Mouse (Mus musculus): ENCODE measurements around the gene Srxn1. TPM values are rescaled to one million over a fixed set of nuclear protein-coding genes. Genes with fewer than 3 reads are reported as not detected.
A peak's percentile ranks its signal among the peaks of the same experiment; 100 is the strongest.

The Srxn1 gene
- polyA plus RNA-seq, 1 experiment from 2014 or later = 18.7 TPM

DNA sequence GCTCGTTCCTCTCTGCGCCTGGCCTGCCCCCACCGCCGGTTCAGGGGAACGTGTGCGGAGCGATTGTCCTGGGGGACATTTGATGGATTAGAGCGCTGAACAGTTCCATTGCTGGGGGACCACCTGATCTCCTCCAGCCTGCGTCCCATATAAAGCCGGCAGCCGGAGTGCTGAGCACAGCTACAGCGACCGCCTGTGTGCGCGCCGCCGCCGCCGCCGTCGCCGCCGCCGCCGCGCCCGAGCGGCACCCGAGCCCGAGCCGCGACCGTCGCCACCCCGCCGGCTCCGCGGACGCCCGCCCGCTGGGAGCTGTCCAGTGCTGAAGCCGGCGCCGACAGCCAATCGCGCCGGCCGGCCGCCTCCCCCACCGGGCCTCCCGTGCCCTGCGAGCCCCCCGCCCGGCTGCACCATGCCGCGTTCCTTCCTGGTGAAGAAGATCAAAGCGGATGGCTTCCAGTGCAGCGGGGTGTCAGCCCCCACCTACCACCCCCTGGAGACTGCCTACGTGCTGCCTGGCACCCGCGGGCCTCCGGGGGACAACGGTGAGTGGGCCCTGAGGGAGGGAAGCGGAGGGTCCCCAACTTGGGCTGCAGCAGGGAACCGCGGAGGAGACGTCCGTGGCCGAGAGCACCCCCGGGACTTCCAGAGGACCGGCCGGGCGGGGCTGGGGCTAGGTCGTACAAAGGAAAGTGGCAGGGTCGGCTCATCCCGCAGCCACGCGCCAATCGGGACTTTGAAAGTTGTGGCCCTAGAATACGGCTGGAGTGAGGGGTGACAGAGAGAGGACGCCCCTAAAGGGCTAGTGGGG lies 23.5 kb upstream of the Srxn1 start:
- peaks cover 73% of the 10 kb centered on the region for H3K4me1 ChIP-seq (replicated peaks)
- peak overlapping the region; percentile 70 for H3K4me3 ChIP-seq
- H3K27me3 ChIP-seq (ENCODE audit: insufficient read depth, poor library complexity, severe bottlenecking) = peaks cover 89% of the 10 kb centered on the region
- peak overlapping the region; percentile 93 for H3K27ac ChIP-seq
- H3K36me3 ChIP-seq = peaks cover 5% of the 10 kb centered on the region; the same call in 1 of the 2 replicates
- WGBS = under 1% methylated on average over 81 of the region's 81 CpGs
- peak; percentile 79 for DNase-seq (ENCODE audit: low spot score)
- no peaks in the 10 kb centered on the region for H3K9me3 ChIP-seq

- 18% methylated on average over 7 of the region's 7 CpGs for WGBS
- Histone ChIP-seq H3K27ac (peak overlapping the region; percentile 93), H3K4me3 (peak overlapping the region; percentile 70), H3K9me3 (no peaks in the 10 kb centered on the region), H3K36me3 (peaks cover 9% of the 10 kb centered on the region; the same call in 1 of the 2 replicates), H3K27me3 (ENCODE audit: insufficient read depth, poor library complexity, severe bottlenecking) (peaks cover 88% of the 10 kb centered on the region), H3K4me1 (replicated peaks) (peaks cover 75% of the 10 kb centered on the region)
- no peak for DNase-seq (ENCODE audit: low spot score)
Measured at GRCm38 (mm10) chr2:152082456-152083285, 22.6 kb upstream of the Srxn1 start.

GRCm38 (mm10) chr2:152083411-152083810 lies 21.9 kb upstream of the Srxn1 start:
- Histone ChIP-seq H3K36me3 (peaks cover 14% of the 10 kb centered on the region; the same call in 1 of the 2 replicates), H3K9me3 (no peaks in the 10 kb centered on the region), H3K27ac (peak overlapping the region; percentile 93), H3K4me1 (replicated peaks) (peaks cover 80% of the 10 kb centered on the region), H3K27me3 (ENCODE audit: insufficient read depth, poor library complexity, severe bottlenecking) (peaks cover 88% of the 10 kb centered on the region), H3K4me3 (peak overlapping the region; percentile 70)
- no peak for DNase-seq (ENCODE audit: low spot score)
- 57% methylated on average over 4 of the region's 4 CpGs for WGBS

DNA sequence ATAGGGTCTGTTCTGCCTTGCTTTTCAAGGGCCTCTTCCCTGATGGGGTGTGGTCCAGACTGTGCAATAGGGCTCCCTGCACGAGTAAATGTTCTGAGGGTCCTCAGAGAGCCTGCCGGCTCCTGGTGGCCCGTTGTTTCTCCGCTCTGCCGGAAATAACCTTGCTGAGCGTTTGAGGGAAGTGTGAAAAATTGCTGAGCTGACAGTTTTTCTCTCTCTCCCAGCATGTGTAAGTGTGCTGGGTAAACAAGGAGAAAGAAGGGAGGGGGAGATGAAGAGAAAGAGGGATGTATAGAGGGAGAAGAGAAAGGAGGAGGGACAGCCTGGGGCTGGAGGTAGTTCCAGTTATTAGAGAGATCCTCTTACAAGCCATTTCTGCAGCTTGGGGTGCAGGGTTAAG lies 21.0 kb upstream of the Srxn1 start:
- peaks cover 20% of the 10 kb centered on the region; the same call in 1 of the 2 replicates for H3K36me3 ChIP-seq
- DNase-seq (ENCODE audit: low spot score) = no peak
- H3K9me3 ChIP-seq = no peaks in the 10 kb centered on the region
- H3K27me3 ChIP-seq (ENCODE audit: insufficient read depth, poor library complexity, severe bottlenecking) = peaks cover 85% of the 10 kb centered on the region
- H3K4me1 ChIP-seq (replicated peaks) = peaks cover 81% of the 10 kb centered on the region
- 44% methylated on average over 6 of the region's 6 CpGs for WGBS
- peak overlapping the region; percentile 70 for H3K4me3 ChIP-seq
- H3K27ac ChIP-seq = peak overlapping the region; percentile 93; the same call in 1 of the 2 replicates

DNA sequence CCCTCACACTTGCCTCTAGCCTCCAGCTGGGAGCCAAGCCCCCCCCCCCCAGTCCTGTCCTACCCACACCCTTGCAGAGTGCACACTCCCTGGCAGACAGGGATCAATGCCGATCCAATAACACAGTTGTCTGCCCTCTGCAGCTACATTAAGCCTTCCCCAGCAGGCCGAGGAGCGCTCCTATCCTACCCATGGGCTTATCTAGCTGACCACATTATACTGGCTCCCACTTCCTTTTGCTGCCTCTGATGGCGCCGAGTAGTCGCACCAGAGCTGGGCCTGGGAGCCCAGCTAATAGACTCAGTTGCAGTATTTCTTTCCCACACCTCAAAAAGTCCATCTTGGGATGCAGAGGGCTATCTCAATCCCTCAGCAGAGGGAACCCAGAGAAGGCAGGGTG lies 19.9 kb upstream of the Srxn1 start:
- Histone ChIP-seq H3K36me3 (peaks cover 28% of the 10 kb centered on the region; the same call in 1 of the 2 replicates), H3K27me3 (ENCODE audit: insufficient read depth, poor library complexity, severe bottlenecking) (peaks cover 86% of the 10 kb centered on the region), H3K4me3 (peak overlapping the region; percentile 70), H3K27ac (0 out of 2 replicates have a peak overlapping the region, but pooled peaks have one; percentile 93), H3K4me1 (replicated peaks) (peaks cover 74% of the 10 kb centered on the region), H3K9me3 (no peaks in the 10 kb centered on the region)
- WGBS = 83% methylated on average over 6 of the region's 6 CpGs
- no peak for DNase-seq (ENCODE audit: low spot score)

DNA sequence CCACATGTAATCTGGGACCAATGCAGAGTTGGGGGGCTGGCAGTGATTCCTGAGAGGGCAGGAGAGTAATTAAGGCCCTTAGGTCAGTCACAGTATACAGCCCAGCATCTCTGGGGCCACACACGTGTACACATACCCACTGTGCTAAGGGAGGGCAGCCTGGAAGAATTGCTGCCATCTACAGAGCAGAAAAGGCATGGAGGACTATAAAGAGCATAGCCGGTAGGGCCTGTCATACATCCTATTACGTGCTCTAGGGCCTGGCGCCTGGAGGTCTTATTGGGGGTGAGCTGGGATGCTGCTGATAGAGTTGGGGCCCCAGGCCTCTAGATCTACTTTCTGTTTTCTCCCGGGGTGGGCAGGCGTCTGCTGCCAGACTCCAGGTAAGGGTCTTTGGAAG lies 18.9 kb upstream of the Srxn1 start:
- Histone ChIP-seq H3K36me3 (peaks cover 28% of the 10 kb centered on the region; the same call in 1 of the 2 replicates), H3K4me1 (replicated peaks) (peaks cover 74% of the 10 kb centered on the region), H3K4me3 (peak overlapping the region; percentile 16; the same call in 1 of the 2 replicates), H3K9me3 (no peaks in the 10 kb centered on the region), H3K27me3 (ENCODE audit: insufficient read depth, poor library complexity, severe bottlenecking) (peaks cover 85% of the 10 kb centered on the region), H3K27ac (no peak overlapping the region)
- DNase-seq (ENCODE audit: low spot score) = no peak
- WGBS = 79% methylated on average over 6 of the region's 6 CpGs

DNA sequence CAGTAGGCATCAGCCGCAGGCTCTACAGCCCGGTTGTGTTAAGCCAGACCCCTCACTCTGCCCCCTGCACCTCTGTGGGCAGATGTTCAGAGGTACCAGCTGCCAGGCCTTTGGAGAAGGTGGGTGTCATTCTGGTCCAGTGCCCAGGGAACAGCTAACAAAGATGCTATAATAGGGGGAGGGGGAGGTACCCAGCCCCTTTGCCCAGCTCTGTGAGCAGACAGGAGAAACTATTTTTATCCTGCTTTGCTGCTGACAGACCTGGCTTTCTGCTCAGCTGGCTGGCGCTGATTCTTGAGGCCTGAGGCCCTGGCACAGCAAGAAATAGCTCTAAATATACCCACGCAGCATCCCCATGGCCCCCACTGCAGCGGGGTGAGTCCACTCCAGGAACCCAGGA lies 18.2 kb upstream of the Srxn1 start:
- Histone ChIP-seq H3K27ac (0 out of 2 replicates have a peak overlapping the region, but pooled peaks have one; percentile 23), H3K27me3 (ENCODE audit: insufficient read depth, poor library complexity, severe bottlenecking) (peaks cover 85% of the 10 kb centered on the region), H3K4me1 (replicated peaks) (peaks cover 72% of the 10 kb centered on the region), H3K9me3 (no peaks in the 10 kb centered on the region), H3K4me3 (peak overlapping the region; percentile 3; the same call in 1 of the 2 replicates), H3K36me3 (peaks cover 28% of the 10 kb centered on the region; the same call in 1 of the 2 replicates)
- 84% methylated on average over 5 of the region's 5 CpGs for WGBS
- DNase-seq (ENCODE audit: low spot score) = no peak

DNA sequence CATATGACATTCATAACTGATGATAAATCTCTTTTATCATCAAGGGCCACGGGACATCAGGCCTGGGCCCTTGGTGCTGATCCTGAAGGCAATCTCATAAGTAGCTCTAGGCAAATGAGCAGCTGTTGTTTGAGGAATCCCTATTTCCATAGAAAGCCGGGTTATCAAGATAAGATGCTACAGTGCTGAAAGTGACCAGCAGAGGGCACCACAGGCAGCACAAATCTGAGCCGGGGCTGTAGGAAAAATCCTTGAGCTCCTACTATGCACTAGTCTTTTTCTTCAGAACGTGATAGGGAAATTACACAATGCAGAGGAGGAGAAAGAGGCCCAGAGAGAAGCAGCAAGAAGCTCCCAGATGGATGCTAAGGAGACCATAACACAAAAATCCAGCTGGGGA lies 16.2 kb upstream of the Srxn1 start:
- WGBS = 9% methylated on average over 4 of the region's 4 CpGs
- H3K27me3 ChIP-seq (ENCODE audit: insufficient read depth, poor library complexity, severe bottlenecking) = peaks cover 85% of the 10 kb centered on the region
- peaks cover 78% of the 10 kb centered on the region for H3K4me1 ChIP-seq (replicated peaks)
- no peak overlapping the region for H3K27ac ChIP-seq
- peak; percentile 52 for DNase-seq (ENCODE audit: low spot score)
- no peak overlapping the region for H3K4me3 ChIP-seq
- no peaks in the 10 kb centered on the region for H3K9me3 ChIP-seq
- H3K36me3 ChIP-seq = peaks cover 28% of the 10 kb centered on the region; the same call in 1 of the 2 replicates

- Histone ChIP-seq H3K9me3 (no peaks in the 10 kb centered on the region), H3K27ac (no peak overlapping the region), H3K4me1 (replicated peaks) (peaks cover 78% of the 10 kb centered on the region), H3K4me3 (no peak overlapping the region), H3K27me3 (ENCODE audit: insufficient read depth, poor library complexity, severe bottlenecking) (peaks cover 85% of the 10 kb centered on the region), H3K36me3 (peaks cover 28% of the 10 kb centered on the region; the same call in 1 of the 2 replicates)
- 84% methylated on average over 5 of the region's 5 CpGs for WGBS
- DNase-seq (ENCODE audit: low spot score) = no peak
Measured at GRCm38 (mm10) chr2:152089581-152089980, 15.7 kb upstream of the Srxn1 start.

GRCm38 (mm10) chr2:152090486-152090885 lies 14.8 kb upstream of the Srxn1 start:
- Histone ChIP-seq H3K36me3 (peaks cover 25% of the 10 kb centered on the region; the same call in 1 of the 2 replicates), H3K4me1 (replicated peaks) (peaks cover 78% of the 10 kb centered on the region), H3K4me3 (peak overlapping the region; percentile 9; the same call in 1 of the 2 replicates), H3K27me3 (ENCODE audit: insufficient read depth, poor library complexity, severe bottlenecking) (peaks cover 85% of the 10 kb centered on the region), H3K9me3 (no peaks in the 10 kb centered on the region), H3K27ac (peak overlapping the region; percentile 42)
- 89% methylated on average over 5 of the region's 5 CpGs for WGBS
- no peak for DNase-seq (ENCODE audit: low spot score)

DNA sequence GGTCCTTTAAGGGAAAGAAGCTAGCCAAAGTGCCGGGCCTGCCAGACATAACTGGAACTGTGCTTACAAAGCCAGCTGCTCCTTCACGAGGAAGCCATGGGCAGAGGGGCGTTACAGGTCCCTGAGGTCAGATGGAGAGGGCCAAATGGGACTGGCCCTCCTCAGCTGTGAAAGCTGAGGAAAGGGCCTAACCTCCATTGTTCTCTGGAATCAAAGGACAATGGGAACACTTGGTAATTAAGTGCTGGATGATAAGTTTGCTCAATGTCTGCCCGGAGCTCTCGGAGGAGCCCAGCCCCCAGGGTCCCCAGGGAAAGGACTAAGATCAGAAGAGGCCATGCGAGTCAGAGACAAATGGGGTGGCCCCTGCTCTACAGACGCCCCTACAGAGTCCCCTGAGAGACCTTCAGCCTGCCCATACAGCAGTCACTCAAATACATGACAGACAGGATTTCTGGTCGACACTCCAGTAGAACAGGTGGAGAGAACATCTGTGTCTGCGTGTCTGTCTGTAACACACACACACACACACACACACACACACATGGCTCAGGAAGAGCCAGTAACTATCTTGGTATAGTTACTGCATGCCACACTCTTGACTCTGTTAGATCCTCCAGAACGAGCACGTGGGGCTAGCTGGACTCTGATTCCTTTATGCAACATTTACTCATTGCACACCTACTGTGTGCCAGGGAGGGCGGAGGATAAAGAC lies 13.8 kb upstream of the Srxn1 start:
- Histone ChIP-seq H3K4me3 (0 out of 2 replicates have a peak overlapping the region, but pooled peaks have one; percentile 9), H3K27ac (peak overlapping the region; percentile 42), H3K27me3 (ENCODE audit: insufficient read depth, poor library complexity, severe bottlenecking) (peaks cover 92% of the 10 kb centered on the region), H3K4me1 (replicated peaks) (peaks cover 74% of the 10 kb centered on the region), H3K36me3 (peaks cover 23% of the 10 kb centered on the region; the same call in 1 of the 2 replicates), H3K9me3 (no peaks in the 10 kb centered on the region)
- 23% methylated on average over 12 of the region's 12 CpGs for WGBS
- DNase-seq (ENCODE audit: low spot score) = peak; percentile 59

DNA sequence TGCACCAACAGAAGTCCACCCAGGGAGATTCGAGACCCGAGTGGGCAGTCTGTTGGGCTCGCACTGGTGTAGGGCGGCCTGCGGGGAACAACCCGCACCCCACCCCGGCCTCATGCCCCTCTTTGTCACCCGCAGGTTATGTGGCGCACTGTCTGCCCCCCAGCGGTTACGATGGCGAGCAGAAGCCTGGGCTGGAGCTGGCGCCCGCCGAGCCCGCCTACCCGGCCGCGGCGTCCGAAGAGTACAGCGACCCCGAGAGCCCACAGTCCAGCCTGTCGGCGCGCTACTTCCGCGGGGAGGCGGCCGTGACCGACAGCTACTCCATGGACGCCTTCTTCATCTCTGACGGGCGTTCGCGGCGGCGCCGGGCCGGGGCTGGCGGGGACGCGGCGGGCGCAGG lies 12.4 kb upstream of the Srxn1 start:
- Histone ChIP-seq H3K4me1 (replicated peaks) (peaks cover 63% of the 10 kb centered on the region), H3K27ac (peak overlapping the region; percentile 68), H3K27me3 (ENCODE audit: insufficient read depth, poor library complexity, severe bottlenecking) (peaks cover 96% of the 10 kb centered on the region), H3K36me3 (peaks cover 17% of the 10 kb centered on the region; the same call in 1 of the 2 replicates), H3K9me3 (no peaks in the 10 kb centered on the region), H3K4me3 (peak overlapping the region; percentile 45)
- 6% methylated on average over 45 of the region's 45 CpGs for WGBS
- peak; percentile 57 for DNase-seq (ENCODE audit: low spot score)
